Mouse (Mus musculus): Measurements from ENCODE around the gene Zfp710. TPM values are rescaled to one million over a fixed set of nuclear protein-coding genes. Genes with fewer than 3 reads are reported as not detected.
A peak's percentile ranks its signal among the peaks of the same experiment; 100 is the strongest.
"Not testable (repeated sequence)": the region's sequence is repeated elsewhere in the genome, so short reads cannot be mapped to it uniquely, and the experiment has no call there.

Zfp710 gene
- total and polyA plus RNA-seq, 2 experiments = 5.4 to 12.7 TPM

DNA sequence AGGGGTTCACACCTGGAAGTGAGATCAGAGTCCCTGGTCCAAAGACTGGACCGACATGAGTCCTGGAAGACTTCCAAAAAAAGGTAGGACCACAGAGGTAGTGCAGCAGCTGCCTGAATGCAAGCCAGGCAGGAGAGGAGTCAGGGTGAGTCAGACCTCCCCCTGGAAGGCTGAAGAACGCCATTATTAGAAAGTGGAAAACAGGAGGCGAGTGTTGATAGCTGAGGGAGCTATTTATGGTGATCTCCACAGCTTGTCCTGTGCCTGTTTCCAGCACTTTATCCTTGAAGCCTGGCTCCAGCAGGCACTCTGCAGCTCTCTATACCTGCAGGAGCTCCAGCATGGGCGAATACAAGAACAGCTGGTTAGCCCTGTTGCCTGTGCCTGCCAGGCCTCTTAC, 94.6 kb downstream of the Zfp710 start:
- no peak for TF ChIP-seq POLR2A (IDR thresholded peaks at IDR 0.05; ENCODE audit: extremely low read depth, insufficient read depth, low read length)
- no peak for TF ChIP-seq CTCF (IDR thresholded peaks at IDR 0.05; ENCODE audit: low read depth, low read length)
- DNase-seq (ENCODE audit: extremely low read depth, low read depth, low spot score) = no peak
- Histone ChIP-seq H3K36me3 (ENCODE audit: control insufficient read depth, insufficient read depth, low read length) (no peaks in the 10 kb centered on the region), H3K27me3 (ENCODE audit: control insufficient read depth, insufficient read depth, low read length) (no peaks in the 10 kb centered on the region), H3K9ac (ENCODE audit: low read depth, low read length) (no peak overlapping the region), H3K27ac (replicated peaks; ENCODE audit: insufficient read depth, low read depth, low read length) (no peak overlapping the region), H3K4me1 (ENCODE audit: control insufficient read depth, insufficient read depth, low read length) (peaks cover 10% of the 10 kb centered on the region), H3K79me2 (ENCODE audit: control insufficient read depth, insufficient read depth, low read length) (no peaks in the 10 kb centered on the region), H3K4me3 (ENCODE audit: insufficient read depth, low read depth, low read length) (no peak overlapping the region)
- 65% methylated on average over 4 of the region's 4 CpGs for WGBS

DNA sequence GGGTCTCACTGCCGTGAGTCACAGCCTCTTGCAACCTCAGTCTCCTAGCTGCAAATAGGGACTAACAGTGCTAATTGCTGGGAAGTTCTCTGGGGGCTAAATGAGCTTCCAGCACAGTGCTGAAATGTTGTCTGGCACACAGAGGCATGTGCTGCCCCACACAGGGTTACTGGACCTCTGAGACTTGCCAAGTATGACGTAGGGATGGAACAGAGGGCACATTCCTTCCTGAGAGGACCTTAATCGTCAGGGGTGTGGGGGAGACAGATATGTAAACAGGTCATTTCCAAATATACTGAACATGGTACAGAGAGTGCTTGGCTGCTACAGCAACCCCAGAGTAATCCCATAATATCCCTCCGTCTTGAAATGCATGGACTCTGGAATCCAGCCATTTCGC, 96.5 kb downstream of the Zfp710 start:
- no peak overlapping the region for H3K27ac ChIP-seq (replicated peaks; ENCODE audit: insufficient read depth, low read depth, low read length)

DNA sequence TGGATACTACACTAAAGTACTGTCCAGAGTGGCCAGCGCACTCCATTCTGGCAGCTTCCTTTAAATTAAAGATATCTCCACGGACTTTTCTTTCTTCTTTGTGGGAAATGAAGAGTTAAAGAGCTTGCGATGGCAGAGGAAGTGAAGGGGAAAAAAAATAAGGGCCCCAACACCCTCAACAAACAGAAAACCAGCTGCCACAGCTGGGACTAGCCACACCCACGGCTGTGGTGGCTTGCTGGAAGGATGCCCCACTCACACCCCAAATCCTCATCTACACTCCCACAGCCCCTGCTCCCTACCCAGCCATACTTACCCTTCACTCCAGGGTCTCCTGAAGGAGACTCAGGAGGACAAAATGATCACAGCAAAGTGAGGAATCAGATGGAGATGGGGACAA, 98.5 kb downstream of the Zfp710 start:
- H3K79me2 ChIP-seq (ENCODE audit: control insufficient read depth, insufficient read depth, low read length) = no peaks in the 10 kb centered on the region
- H3K9ac ChIP-seq (ENCODE audit: low read depth, low read length) = no peak overlapping the region
- H3K27me3 ChIP-seq (ENCODE audit: control insufficient read depth, insufficient read depth, low read length) = no peaks in the 10 kb centered on the region
- 44% methylated on average over 4 of the region's 4 CpGs for WGBS
- no peak overlapping the region for H3K4me3 ChIP-seq (ENCODE audit: insufficient read depth, low read depth, low read length)
- no peaks in the 10 kb centered on the region for H3K36me3 ChIP-seq (ENCODE audit: control insufficient read depth, insufficient read depth, low read length)
- H3K4me1 ChIP-seq (ENCODE audit: control insufficient read depth, insufficient read depth, low read length) = peaks cover 2% of the 10 kb centered on the region; the same call in 1 of the 2 replicates
- TF ChIP-seq POLR2A (IDR thresholded peaks at IDR 0.05; ENCODE audit: extremely low read depth, insufficient read depth, low read length) = no peak
- no peak for TF ChIP-seq CTCF (IDR thresholded peaks at IDR 0.05; ENCODE audit: low read depth, low read length)
- DNase-seq (ENCODE audit: extremely low read depth, low read depth, low spot score) = no peak
- no peak overlapping the region for H3K27ac ChIP-seq (replicated peaks; ENCODE audit: insufficient read depth, low read depth, low read length)

More for the DNA sequence above, 96.5 kb downstream of the Zfp710 start:
- peak; percentile 94 for DNase-seq (ENCODE audit: extremely low read depth, low read depth, low spot score)
- H3K27me3 ChIP-seq (ENCODE audit: control insufficient read depth, insufficient read depth, low read length) = no peaks in the 10 kb centered on the region
- TF ChIP-seq POLR2A (IDR thresholded peaks at IDR 0.05; ENCODE audit: extremely low read depth, insufficient read depth, low read length) (no peak), CTCF (IDR thresholded peaks at IDR 0.05; ENCODE audit: low read depth, low read length) (no peak)
- no peak overlapping the region for H3K4me3 ChIP-seq (ENCODE audit: insufficient read depth, low read depth, low read length)
- H3K36me3 ChIP-seq (ENCODE audit: control insufficient read depth, insufficient read depth, low read length) = no peaks in the 10 kb centered on the region
- 29% methylated on average over 5 of the region's 5 CpGs for WGBS
- H3K9ac ChIP-seq (ENCODE audit: low read depth, low read length) = no peak overlapping the region
- no peaks in the 10 kb centered on the region for H3K79me2 ChIP-seq (ENCODE audit: control insufficient read depth, insufficient read depth, low read length)
- H3K4me1 ChIP-seq (ENCODE audit: control insufficient read depth, insufficient read depth, low read length) = peaks cover 6% of the 10 kb centered on the region

DNA sequence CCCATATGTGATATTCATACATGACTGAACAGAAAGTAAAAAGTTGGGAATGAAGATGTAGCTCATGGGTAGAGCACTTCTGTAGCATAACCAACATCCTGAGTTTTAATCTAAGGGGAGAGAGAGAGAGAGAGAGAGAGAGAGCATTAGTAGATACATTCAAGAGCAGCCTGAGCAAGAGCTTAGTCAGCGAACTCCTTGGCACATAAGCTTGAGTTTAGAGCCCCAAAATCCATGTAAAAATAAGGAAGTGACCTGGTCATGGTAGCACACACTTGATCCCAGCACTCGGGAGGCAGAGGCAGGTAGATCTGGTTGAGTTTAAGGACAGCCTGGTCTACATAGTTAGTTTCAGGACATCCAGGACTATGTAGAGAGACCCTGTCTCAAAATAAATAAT, 99.1 kb downstream of the Zfp710 start:
- TF ChIP-seq CTCF (IDR thresholded peaks at IDR 0.05; ENCODE audit: low read depth, low read length) (no peak), POLR2A (IDR thresholded peaks at IDR 0.05; ENCODE audit: extremely low read depth, insufficient read depth, low read length) (no peak)

DNA sequence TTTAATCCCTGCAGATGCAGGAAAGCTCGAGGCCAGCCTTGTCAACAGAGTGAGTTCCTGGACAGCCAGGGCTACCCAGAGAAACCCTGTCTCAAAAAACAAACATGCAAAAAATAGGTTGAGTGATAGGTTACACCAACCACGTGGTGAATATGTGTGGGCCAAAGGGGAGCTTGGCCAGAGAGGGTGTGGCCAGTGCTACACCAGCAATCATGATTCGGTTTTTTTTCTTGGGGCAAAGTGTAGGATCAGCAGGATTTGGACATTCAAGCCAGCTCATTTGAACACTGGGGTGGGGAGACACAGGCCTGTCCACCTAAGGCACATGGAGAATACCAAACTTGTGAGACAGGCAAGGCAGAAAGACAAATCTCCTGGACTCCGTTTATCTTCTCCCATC, 104.7 kb downstream of the Zfp710 start:
- H3K4me3 ChIP-seq (ENCODE audit: insufficient read depth, low read depth, low read length) = no peak overlapping the region
- H3K36me3 ChIP-seq (ENCODE audit: control insufficient read depth, insufficient read depth, low read length) = no peaks in the 10 kb centered on the region
- 0 out of 2 replicates have a peak overlapping the region, but pooled peaks have one; percentile 23 for H3K9ac ChIP-seq (ENCODE audit: low read depth, low read length)
- peak overlapping the region; percentile 91 for H3K27ac ChIP-seq (replicated peaks; ENCODE audit: insufficient read depth, low read depth, low read length)
- WGBS = 16% methylated on average over 4 of the region's 4 CpGs
- H3K79me2 ChIP-seq (ENCODE audit: control insufficient read depth, insufficient read depth, low read length) = no peaks in the 10 kb centered on the region
- TF ChIP-seq CTCF (IDR thresholded peaks at IDR 0.05; ENCODE audit: low read depth, low read length) (no peak), POLR2A (IDR thresholded peaks at IDR 0.05; ENCODE audit: extremely low read depth, insufficient read depth, low read length) (no peak)
- peak; percentile 97 for DNase-seq (ENCODE audit: extremely low read depth, low read depth, low spot score)
- no peaks in the 10 kb centered on the region for H3K27me3 ChIP-seq (ENCODE audit: control insufficient read depth, insufficient read depth, low read length)
- peaks cover 13% of the 10 kb centered on the region for H3K4me1 ChIP-seq (ENCODE audit: control insufficient read depth, insufficient read depth, low read length)

More for the DNA sequence above, 99.1 kb downstream of the Zfp710 start:
- no peaks in the 10 kb centered on the region for H3K27me3 ChIP-seq (ENCODE audit: control insufficient read depth, insufficient read depth, low read length)
- H3K79me2 ChIP-seq (ENCODE audit: control insufficient read depth, insufficient read depth, low read length) = no peaks in the 10 kb centered on the region
- no peaks in the 10 kb centered on the region for H3K36me3 ChIP-seq (ENCODE audit: control insufficient read depth, insufficient read depth, low read length)
- DNase-seq (ENCODE audit: extremely low read depth, low read depth, low spot score) = no peak
- peaks cover 2% of the 10 kb centered on the region; the same call in 1 of the 2 replicates for H3K4me1 ChIP-seq (ENCODE audit: control insufficient read depth, insufficient read depth, low read length)
- 84% methylated on average over 2 of the region's 2 CpGs for WGBS
- H3K4me3 ChIP-seq (ENCODE audit: insufficient read depth, low read depth, low read length) = no peak overlapping the region
- H3K27ac ChIP-seq (replicated peaks; ENCODE audit: insufficient read depth, low read depth, low read length) = no peak overlapping the region
- no peak overlapping the region for H3K9ac ChIP-seq (ENCODE audit: low read depth, low read length)

DNA sequence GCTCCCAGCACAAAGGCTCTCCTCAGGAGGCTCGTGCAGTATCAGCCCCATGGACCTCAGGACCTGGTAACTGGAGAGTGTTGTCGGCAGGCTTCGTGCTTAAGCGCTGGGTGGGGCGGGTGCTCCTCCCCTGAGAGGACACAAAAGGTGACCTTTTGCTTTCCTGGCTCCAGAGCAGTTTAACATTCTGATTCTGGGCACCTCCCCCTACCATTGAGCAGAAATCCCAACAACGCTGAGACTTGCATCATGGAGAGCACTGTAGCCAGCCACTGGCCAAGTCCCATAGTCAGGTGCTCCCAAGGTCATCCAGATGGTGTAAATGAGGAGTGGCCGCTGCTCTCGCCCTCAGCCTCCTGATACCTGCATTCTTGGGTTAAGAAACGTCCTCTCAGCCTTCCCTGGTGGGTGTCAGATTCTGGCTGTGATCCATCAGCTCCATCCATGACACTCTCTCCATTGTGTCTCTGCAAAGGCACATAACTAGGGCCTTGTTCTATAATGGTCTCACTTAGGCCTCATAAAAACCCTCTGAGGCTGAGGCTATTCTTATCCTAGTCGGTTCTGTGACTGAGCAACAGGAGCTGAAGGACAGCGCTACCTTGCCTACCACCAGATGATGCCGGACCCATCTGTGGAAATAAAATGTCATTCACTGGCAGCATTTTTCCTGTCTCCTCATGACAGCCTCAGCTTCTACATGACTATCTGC, 105.9 kb downstream of the Zfp710 start:
- H3K4me3 ChIP-seq (ENCODE audit: insufficient read depth, low read depth, low read length) = no peak overlapping the region
- DNase-seq (ENCODE audit: extremely low read depth, low read depth, low spot score) = peak; percentile 98
- no peaks in the 10 kb centered on the region for H3K79me2 ChIP-seq (ENCODE audit: control insufficient read depth, insufficient read depth, low read length)
- peak overlapping the region; percentile 80 for H3K27ac ChIP-seq (replicated peaks; ENCODE audit: insufficient read depth, low read depth, low read length)
- H3K9ac ChIP-seq (ENCODE audit: low read depth, low read length) = peak overlapping the region; percentile 30
- no peaks in the 10 kb centered on the region for H3K36me3 ChIP-seq (ENCODE audit: control insufficient read depth, insufficient read depth, low read length)
- no peaks in the 10 kb centered on the region for H3K27me3 ChIP-seq (ENCODE audit: control insufficient read depth, insufficient read depth, low read length)
- no peak for TF ChIP-seq CTCF (IDR thresholded peaks at IDR 0.05; ENCODE audit: low read depth, low read length)
- TF ChIP-seq POLR2A (IDR thresholded peaks at IDR 0.05; ENCODE audit: extremely low read depth, insufficient read depth, low read length) = peak; percentile 37; the same call in 1 of the 2 replicates
- 23% methylated on average over 12 of the region's 12 CpGs for WGBS
- H3K4me1 ChIP-seq (ENCODE audit: control insufficient read depth, insufficient read depth, low read length) = peaks cover 21% of the 10 kb centered on the region

DNA sequence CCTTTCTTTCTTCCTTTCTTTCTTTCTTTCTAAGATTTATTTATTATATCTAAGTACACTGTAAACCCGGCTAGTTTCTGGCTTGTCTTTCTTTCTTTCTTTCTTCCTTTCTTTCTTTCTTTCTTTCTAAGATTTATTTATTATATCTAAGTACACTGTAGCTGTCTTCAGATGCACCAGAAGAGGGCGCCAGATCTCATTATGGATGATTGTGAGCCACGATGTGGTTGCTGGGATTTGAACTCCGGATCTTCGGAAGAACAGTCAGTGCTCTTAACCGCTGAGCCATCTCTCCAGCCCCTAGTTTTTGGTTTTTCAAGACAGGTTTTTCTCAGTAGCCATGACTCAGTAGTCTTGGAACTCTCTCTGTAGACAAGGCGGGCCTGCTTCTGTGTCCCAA, 106.7 kb downstream of the Zfp710 start:
- H3K9ac ChIP-seq (ENCODE audit: low read depth, low read length); H3K27me3 ChIP-seq (ENCODE audit: control insufficient read depth, insufficient read depth, low read length); H3K27ac ChIP-seq (replicated peaks; ENCODE audit: insufficient read depth, low read depth, low read length); H3K36me3 ChIP-seq (ENCODE audit: control insufficient read depth, insufficient read depth, low read length); DNase-seq (ENCODE audit: extremely low read depth, low read depth, low spot score); H3K4me3 ChIP-seq (ENCODE audit: insufficient read depth, low read depth, low read length); H3K79me2 ChIP-seq (ENCODE audit: control insufficient read depth, insufficient read depth, low read length): not testable (repeated sequence)
- WGBS = 70% methylated on average over 7 of the region's 7 CpGs
- H3K4me1 ChIP-seq (ENCODE audit: control insufficient read depth, insufficient read depth, low read length) = peaks cover 21% of the 10 kb centered on the region
